Mouse (Mus musculus): ENCODE data around the gene Alpk1. TPM values are rescaled to one million over a fixed set of nuclear protein-coding genes. Genes with fewer than 3 reads are reported as not detected.
A peak's percentile ranks its signal among the peaks of the same experiment; 100 is the strongest.

Alpk1 gene
- polyA plus RNA-seq, 1 experiment from 2014 or later = 0.82 TPM

DNA sequence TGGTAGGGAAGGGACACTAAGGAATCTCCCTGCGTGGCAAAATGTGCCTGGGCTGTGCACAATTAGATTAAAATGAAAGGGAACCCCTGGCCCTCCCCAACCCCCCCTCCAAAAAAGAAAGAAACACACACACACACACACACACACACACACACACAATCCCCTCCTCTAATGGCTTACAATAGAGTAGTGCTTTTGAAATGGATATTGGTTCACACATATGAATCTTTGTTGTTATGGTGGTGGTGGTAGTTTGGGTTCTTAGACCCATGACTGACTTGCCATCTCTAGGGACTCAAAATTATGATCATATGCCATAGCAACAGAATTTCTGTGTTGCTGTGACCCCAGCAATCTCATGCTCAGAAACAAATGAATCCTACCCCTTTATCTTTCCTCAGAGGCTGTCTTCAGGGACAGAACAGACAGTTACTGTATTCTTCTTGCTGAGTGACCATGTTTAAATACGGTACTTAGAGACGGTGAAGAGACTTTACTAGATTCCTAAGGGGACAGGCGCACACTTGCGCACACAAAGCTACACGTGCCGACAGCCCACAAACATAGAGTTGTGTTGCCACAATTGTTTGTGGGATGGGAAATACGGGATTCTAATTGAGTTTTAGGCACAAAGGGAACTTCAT is 73.8 kb downstream of the Alpk1 start:
- TF ChIP-seq EP300 (IDR thresholded peaks at IDR 0.05) (no peak), CTCF (IDR thresholded peaks at IDR 0.05) (no peak)
- Histone ChIP-seq H3K27ac (ENCODE audit: low read length) (no peak overlapping the region), H3K4me3 (ENCODE audit: low read depth, low read length) (no peak overlapping the region), H3K9me3 (ENCODE audit: low read length) (no peaks in the 10 kb centered on the region), H3K9ac (replicated peaks; ENCODE audit: low read depth) (no peak overlapping the region), H3K36me3 (ENCODE audit: insufficient read depth, low read length) (no peaks in the 10 kb centered on the region), H3K4me2 (replicated peaks; ENCODE audit: low read depth, low read length) (peak overlapping the region; percentile 43), H3K27me3 (replicated peaks; ENCODE audit: insufficient read depth, low read length) (no peaks in the 10 kb centered on the region), H3K4me1 (ENCODE audit: insufficient read depth, low read depth, low read length) (no peaks in the 10 kb centered on the region)
- 71% methylated on average over 8 of the region's 8 CpGs for WGBS
- no peak for ATAC-seq
- no peak for DNase-seq (ENCODE audit: low spot score)

DNA sequence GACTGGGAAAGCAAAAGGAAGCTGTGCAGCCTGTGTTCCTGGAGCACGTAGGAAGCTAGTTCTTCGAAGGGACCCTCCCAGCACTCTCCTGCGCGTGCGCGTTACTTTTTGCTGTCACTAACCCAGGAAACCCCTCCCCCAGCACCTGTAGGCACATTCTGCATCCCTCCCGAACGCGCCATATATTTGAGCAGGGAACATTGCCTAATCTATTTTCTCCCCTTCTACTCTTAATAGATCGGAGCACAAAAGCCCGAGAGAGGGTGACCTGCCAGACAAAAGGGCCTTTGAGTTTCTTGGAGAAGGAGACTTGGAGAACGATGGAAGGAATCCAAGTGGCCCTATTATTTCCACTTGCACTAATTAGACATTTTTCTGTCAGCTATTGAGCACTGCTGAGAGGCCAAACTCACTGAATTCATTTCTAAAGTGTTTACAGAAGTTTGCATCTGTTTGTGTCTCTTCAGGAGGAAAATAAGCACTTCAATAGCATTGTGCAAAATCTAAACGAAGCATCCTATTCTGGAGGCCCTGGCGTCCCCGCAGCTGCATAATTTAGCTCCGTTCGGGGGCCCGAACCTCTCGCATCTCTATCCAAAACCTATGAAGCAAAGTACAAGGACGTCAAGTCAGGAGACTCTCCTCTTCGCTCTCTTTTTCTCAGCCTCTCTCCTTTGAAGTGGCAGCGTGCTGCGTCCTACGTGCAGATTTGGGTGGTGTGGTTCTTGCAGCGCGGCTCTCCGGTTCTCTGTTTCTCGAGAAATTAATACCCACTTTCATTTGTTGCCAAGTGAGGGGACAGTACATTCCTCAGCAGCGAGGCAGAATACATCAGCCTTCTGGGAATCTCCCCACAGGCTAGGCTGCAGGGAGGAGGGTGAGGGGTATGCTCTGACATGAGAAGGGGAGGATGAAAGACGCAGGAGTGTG is 74.5 kb downstream of the Alpk1 start:
- no peaks in the 10 kb centered on the region for H3K9me3 ChIP-seq (ENCODE audit: low read length)
- peak overlapping the region; percentile 43 for H3K4me2 ChIP-seq (replicated peaks; ENCODE audit: low read depth, low read length)
- DNase-seq (ENCODE audit: low spot score) (peak; percentile 26), ATAC-seq (0 out of 2 replicates have a peak, but pooled peaks have one; percentile 16)
- H3K27ac ChIP-seq (ENCODE audit: low read length) = no peak overlapping the region
- 11% methylated on average over 30 of the region's 30 CpGs for WGBS
- no peak overlapping the region for H3K9ac ChIP-seq (replicated peaks; ENCODE audit: low read depth)
- TF ChIP-seq EP300 (IDR thresholded peaks at IDR 0.05) (no peak), CTCF (IDR thresholded peaks at IDR 0.05) (no peak)
- no peaks in the 10 kb centered on the region for H3K4me1 ChIP-seq (ENCODE audit: insufficient read depth, low read depth, low read length)
- no peaks in the 10 kb centered on the region for H3K36me3 ChIP-seq (ENCODE audit: insufficient read depth, low read length)
- H3K4me3 ChIP-seq (ENCODE audit: low read depth, low read length) = no peak overlapping the region
- H3K27me3 ChIP-seq (replicated peaks; ENCODE audit: insufficient read depth, low read length) = no peaks in the 10 kb centered on the region

DNA sequence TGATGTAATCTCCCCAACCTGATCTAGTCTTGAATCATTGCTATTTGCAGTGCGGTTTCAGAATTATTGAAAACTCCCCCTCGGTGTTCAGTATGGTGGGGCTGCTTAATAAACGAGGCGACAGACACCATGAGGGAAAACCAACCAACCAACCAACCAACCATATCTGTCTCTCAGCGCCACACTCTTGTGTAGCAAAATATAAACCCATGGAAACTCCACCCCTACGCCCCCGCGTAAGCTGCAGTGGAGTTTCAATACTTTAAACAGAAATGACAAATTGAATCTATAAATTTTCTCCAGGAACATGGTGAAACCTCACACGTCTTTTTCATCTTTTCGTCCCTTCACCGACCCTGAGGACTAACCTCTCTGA is 75.2 kb downstream of the Alpk1 start:
- no peaks in the 10 kb centered on the region for H3K27me3 ChIP-seq (replicated peaks; ENCODE audit: insufficient read depth, low read length)
- no peak for TF ChIP-seq CTCF (IDR thresholded peaks at IDR 0.05)
- TF ChIP-seq EP300 (IDR thresholded peaks at IDR 0.05) = no peak
- H3K36me3 ChIP-seq (ENCODE audit: insufficient read depth, low read length) = no peaks in the 10 kb centered on the region
- H3K4me1 ChIP-seq (ENCODE audit: insufficient read depth, low read depth, low read length) = no peaks in the 10 kb centered on the region
- WGBS = 61% methylated on average over 11 of the region's 11 CpGs
- H3K9me3 ChIP-seq (ENCODE audit: low read length) = no peaks in the 10 kb centered on the region
- H3K9ac ChIP-seq (replicated peaks; ENCODE audit: low read depth) = no peak overlapping the region
- H3K27ac ChIP-seq (ENCODE audit: low read length) = no peak overlapping the region
- no peak for ATAC-seq
- H3K4me3 ChIP-seq (ENCODE audit: low read depth, low read length) = no peak overlapping the region
- H3K4me2 ChIP-seq (replicated peaks; ENCODE audit: low read depth, low read length) = peak overlapping the region; percentile 43
- no peak for DNase-seq (ENCODE audit: low spot score)

DNA sequence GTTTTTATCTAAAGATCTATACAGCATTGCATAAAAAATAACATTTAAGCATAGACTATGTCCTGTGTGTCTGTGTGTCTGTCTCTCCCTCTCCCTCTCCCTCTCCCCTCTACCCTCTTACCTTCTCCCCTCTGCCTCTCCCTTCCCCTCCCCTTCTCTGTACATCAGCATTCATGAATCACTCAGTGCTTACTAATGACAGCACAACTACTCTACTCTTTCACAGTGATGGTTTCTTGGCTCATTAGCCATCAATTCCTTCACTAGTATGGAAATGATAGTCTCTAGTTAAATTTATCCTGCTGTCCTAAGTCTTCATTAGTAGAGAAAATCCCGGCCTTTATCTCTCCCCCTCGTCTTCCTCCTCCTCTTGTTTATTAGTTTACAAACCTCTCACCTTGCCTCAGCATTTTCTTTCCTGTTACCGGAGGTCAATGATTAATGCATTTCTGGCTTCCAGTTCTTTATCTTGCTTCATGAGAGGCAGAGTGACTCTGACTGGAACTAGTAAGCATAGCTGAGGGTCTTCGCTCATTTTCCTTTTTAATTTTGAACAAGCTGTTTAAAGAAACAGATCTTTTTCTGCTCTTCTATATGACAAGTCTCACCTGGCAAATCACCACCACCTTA is 79.0 kb downstream of the Alpk1 start:
- Histone ChIP-seq H3K4me3 (ENCODE audit: low read depth, low read length) (no peak overlapping the region), H3K4me1 (ENCODE audit: insufficient read depth, low read depth, low read length) (no peaks in the 10 kb centered on the region), H3K27ac (ENCODE audit: low read length) (no peak overlapping the region), H3K36me3 (ENCODE audit: insufficient read depth, low read length) (no peaks in the 10 kb centered on the region), H3K27me3 (replicated peaks; ENCODE audit: insufficient read depth, low read length) (no peaks in the 10 kb centered on the region), H3K9ac (replicated peaks; ENCODE audit: low read depth) (no peak overlapping the region), H3K9me3 (ENCODE audit: low read length) (no peaks in the 10 kb centered on the region), H3K4me2 (replicated peaks; ENCODE audit: low read depth, low read length) (no peak overlapping the region)
- no peak for DNase-seq (ENCODE audit: low spot score)
- TF ChIP-seq EP300 (IDR thresholded peaks at IDR 0.05) (no peak), CTCF (IDR thresholded peaks at IDR 0.05) (no peak)
- no peak for ATAC-seq
- 54% methylated on average over 4 of the region's 4 CpGs for WGBS

DNA sequence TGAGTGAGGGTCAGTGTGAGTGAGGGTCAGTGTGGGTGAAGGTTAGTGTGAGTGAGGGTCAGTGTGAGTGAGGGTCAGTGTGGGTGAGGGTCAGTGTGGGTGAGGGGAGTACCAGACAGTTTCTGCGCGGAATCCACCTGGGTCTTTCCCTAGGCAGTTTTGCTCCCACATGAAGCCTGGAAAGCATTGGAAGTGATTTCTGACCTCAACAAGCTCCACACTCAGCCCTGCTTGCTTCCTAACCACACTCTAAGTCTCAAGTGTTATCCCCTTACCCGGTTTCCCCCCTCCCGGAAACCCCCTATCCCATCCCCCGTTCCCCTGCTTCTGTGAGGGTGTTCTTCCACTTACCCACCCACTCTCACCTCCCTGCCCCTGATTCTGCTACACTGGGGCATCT is 81.7 kb downstream of the Alpk1 start:
- Histone ChIP-seq H3K27me3 (replicated peaks; ENCODE audit: insufficient read depth, low read length) (no peaks in the 10 kb centered on the region), H3K4me3 (ENCODE audit: low read depth, low read length) (no peak overlapping the region), H3K9me3 (ENCODE audit: low read length) (no peaks in the 10 kb centered on the region), H3K4me1 (ENCODE audit: insufficient read depth, low read depth, low read length) (no peaks in the 10 kb centered on the region), H3K4me2 (replicated peaks; ENCODE audit: low read depth, low read length) (no peak overlapping the region), H3K9ac (replicated peaks; ENCODE audit: low read depth) (no peak overlapping the region), H3K36me3 (ENCODE audit: insufficient read depth, low read length) (no peaks in the 10 kb centered on the region), H3K27ac (ENCODE audit: low read length) (no peak overlapping the region)
- no peak for DNase-seq (ENCODE audit: low spot score)
- WGBS = 70% methylated on average over 5 of the region's 5 CpGs
- ATAC-seq = no peak
- TF ChIP-seq EP300 (IDR thresholded peaks at IDR 0.05) (no peak), CTCF (IDR thresholded peaks at IDR 0.05) (no peak)

DNA sequence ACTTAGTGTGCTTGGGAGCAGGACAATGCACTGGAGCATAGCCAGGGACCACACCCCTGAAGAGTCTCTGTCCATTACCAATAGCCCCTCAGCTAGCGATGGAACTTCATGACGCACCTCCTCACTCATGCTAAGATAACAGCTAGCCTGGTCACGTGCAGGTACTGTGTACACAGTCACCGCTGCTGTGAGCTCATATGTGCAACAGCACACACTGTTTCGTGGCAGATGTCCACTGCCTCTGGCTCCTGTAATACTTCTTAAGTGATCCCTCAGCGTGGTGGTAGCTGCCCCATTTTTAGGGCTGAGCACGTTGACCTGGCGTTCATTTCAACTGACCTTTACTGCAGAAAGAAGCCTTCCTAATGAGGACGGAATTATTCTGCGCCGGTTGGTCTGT is 83.8 kb downstream of the Alpk1 start:
- peak; percentile 52 for ATAC-seq
- DNase-seq (ENCODE audit: low spot score) = peak; percentile 33
- Histone ChIP-seq H3K9me3 (ENCODE audit: low read length) (no peaks in the 10 kb centered on the region), H3K4me2 (replicated peaks; ENCODE audit: low read depth, low read length) (no peak overlapping the region), H3K27ac (ENCODE audit: low read length) (no peak overlapping the region), H3K4me1 (ENCODE audit: insufficient read depth, low read depth, low read length) (no peaks in the 10 kb centered on the region), H3K4me3 (ENCODE audit: low read depth, low read length) (no peak overlapping the region), H3K27me3 (replicated peaks; ENCODE audit: insufficient read depth, low read length) (no peaks in the 10 kb centered on the region), H3K36me3 (ENCODE audit: insufficient read depth, low read length) (no peaks in the 10 kb centered on the region), H3K9ac (replicated peaks; ENCODE audit: low read depth) (no peak overlapping the region)
- no peak for TF ChIP-seq EP300 (IDR thresholded peaks at IDR 0.05)
- WGBS = 50% methylated on average over 11 of the region's 11 CpGs
